Mouse (Mus musculus) MEL (cell line): Measurements from ENCODE around the gene Kcnh1. TPM values are rescaled to one million over a fixed set of nuclear protein-coding genes. Genes with fewer than 3 reads are reported as not detected.

Experiments
- DNase-seq: peaks from one replicate; pipeline ENCODE4 v3.0.0; 2011; ENCODE audit warnings: low read depth, low spot score
- H3K27ac ChIP-seq: 2 replicates; pipeline ENCODE4 v1.5.1; 2012; ENCODE audit warnings: low read depth, mild to moderate bottlenecking, control low read depth, low read length, moderate library complexity; ENCODE audit not compliant: control insufficient read depth
- H3K27me3 ChIP-seq, 2 experiments: fragments of 150-350 bp in 1 of 2; sonication (generic) in 1 of 2; 2 replicates each; pipeline ENCODE4 v1.6.1; 2012; ENCODE audit warnings: low read length in 2 of 2, mild to moderate bottlenecking in 2 of 2, improper control_type of control experiment in 1 of 2, moderate library complexity in 1 of 2; ENCODE audit not compliant: insufficient read depth in 2 of 2, control insufficient read depth in 1 of 2
- H3K36me3 ChIP-seq, 2 experiments: 2 replicates each; pipeline ENCODE4 v1.6.1; 2012 to 2014; ENCODE audit warnings: low read length in 2 of 2, improper control_type of control experiment in 1 of 2, inconsistent platforms in 1 of 2, mild to moderate bottlenecking in 1 of 2; ENCODE audit not compliant: insufficient read depth in 2 of 2, control insufficient read depth in 1 of 2
- H3K4me1 ChIP-seq, 2 experiments: fragments of 150-350 bp in 1 of 2; sonication (generic) in 1 of 2; 2 replicates each; pipeline ENCODE4 v1.6.1; 2012; ENCODE audit warnings: low read length in 2 of 2, improper control_type of control experiment in 1 of 2, mild to moderate bottlenecking in 1 of 2; ENCODE audit not compliant: insufficient read depth in 2 of 2, control insufficient read depth in 1 of 2
- H3K4me3 ChIP-seq, 2 experiments: fragments of 150-350 bp in 1 of 2; sonication (generic) in 1 of 2; 2 replicates each; pipeline ENCODE4 v1.5.1; 2012; ENCODE audit warnings: low read depth in 2 of 2, low read length in 2 of 2, mild to moderate bottlenecking in 2 of 2, moderate library complexity in 2 of 2, control low read depth in 1 of 2, improper control_type of control experiment in 1 of 2; ENCODE audit not compliant: control insufficient read depth in 1 of 2, insufficient read depth in 1 of 2
- H3K79me2 ChIP-seq: 2 replicates; pipeline ENCODE4 v1.6.1; 2012; ENCODE audit warnings: mild to moderate bottlenecking, low read length, moderate library complexity; ENCODE audit not compliant: control insufficient read depth, poor library complexity, insufficient read depth
- H3K9ac ChIP-seq: 2 replicates; pipeline ENCODE4 v1.6.1; 2012; ENCODE audit warnings: low read depth, mild to moderate bottlenecking, control low read depth, low read length, moderate library complexity; ENCODE audit not compliant: control insufficient read depth, poor library complexity, severe bottlenecking
- H3K9me3 ChIP-seq: fragments of 150-350 bp; sonication (generic); replicated peaks from 2 replicates; pipeline ENCODE4 v1.6.1; 2012; ENCODE audit warnings: mild to moderate bottlenecking, low read length, improper control_type of control experiment, moderate library complexity; ENCODE audit not compliant: insufficient read depth
- CHD1 ChIP-seq: IDR thresholded peaks from 2 replicates; pipeline ENCODE4 v1.6.1; 2012; ENCODE audit warnings: low read depth, mild to moderate bottlenecking, inconsistent platforms, low read length, improper control_type of control experiment
- CTCF ChIP-seq, 3 experiments: IDR thresholded peaks in 2 of 3; conservative IDR thresholded peaks in 1 of 3; 2 replicates each; pipeline ENCODE4 v1.5.1; 2011 to 2012; ENCODE audit warnings: low read length in 3 of 3, low read depth in 2 of 3, mild to moderate bottlenecking in 2 of 3, improper control_type of control experiment in 1 of 3, inconsistent platforms in 1 of 3, mixed read lengths in 1 of 3, moderate library complexity in 1 of 3; ENCODE audit not compliant: control insufficient read depth in 1 of 3, insufficient read depth in 1 of 3, poor library complexity in 1 of 3, severe bottlenecking in 1 of 3
- ELF1 ChIP-seq: IDR thresholded peaks from 2 replicates; pipeline ENCODE4 v1.6.1; 2014; ENCODE audit warnings: low read depth, mild to moderate bottlenecking, inconsistent platforms, low read length, improper control_type of control experiment, moderate library complexity
- EP300 ChIP-seq, 2 experiments: IDR thresholded peaks; 2 replicates each; pipeline ENCODE4 v1.6.1; 2011; ENCODE audit warnings: improper control_type of control experiment in 2 of 2, low read length in 2 of 2, low read depth in 1 of 2, mild to moderate bottlenecking in 1 of 2
- ETS1 ChIP-seq: IDR thresholded peaks from 2 replicates; pipeline ENCODE4 v1.6.1; 2012; ENCODE audit warnings: low read depth, mild to moderate bottlenecking, inconsistent platforms, low read length, improper control_type of control experiment, moderate library complexity
- GATA1 ChIP-seq: IDR thresholded peaks from 2 replicates; pipeline ENCODE4 v1.6.1; 2011; ENCODE audit warnings: low read depth, low read length, improper control_type of control experiment
- HCFC1 ChIP-seq: IDR thresholded peaks from 2 replicates; pipeline ENCODE4 v1.6.1; 2012; ENCODE audit warnings: low read depth, mild to moderate bottlenecking, inconsistent platforms, low read length, improper control_type of control experiment, moderate library complexity
- JUND ChIP-seq: IDR thresholded peaks from 2 replicates; pipeline ENCODE4 v1.6.1; 2011; ENCODE audit warnings: low read depth, mild to moderate bottlenecking, improper control_type of control experiment, low read length
- MAFK ChIP-seq: IDR thresholded peaks from 2 replicates; pipeline ENCODE4 v1.6.1; 2011; ENCODE audit warnings: low read depth, mild to moderate bottlenecking, low read length, improper control_type of control experiment, borderline replicate concordance
- MYB ChIP-seq: IDR thresholded peaks from 2 replicates; pipeline ENCODE4 v1.6.1; 2011; ENCODE audit warnings: mild to moderate bottlenecking, low read depth, low read length, improper control_type of control experiment
- NELFE ChIP-seq: IDR thresholded peaks from 2 replicates; pipeline ENCODE4 v1.6.1; 2011; ENCODE audit warnings: low read depth, low read length, improper control_type of control experiment
- NRF1 ChIP-seq: IDR thresholded peaks from 2 replicates; pipeline ENCODE4 v1.6.1; 2014; ENCODE audit warnings: low read depth, mild to moderate bottlenecking, inconsistent platforms, low read length, improper control_type of control experiment, moderate library complexity; ENCODE audit not compliant: poor library complexity, insufficient read depth, severe bottlenecking
- POLR2AphosphoS2 ChIP-seq: IDR thresholded peaks from 2 replicates; pipeline ENCODE4 v1.6.1; 2011; ENCODE audit warnings: low read length, improper control_type of control experiment
- POLR2AphosphoS5 ChIP-seq: IDR thresholded peaks from 2 replicates; pipeline ENCODE4 v1.6.1; 2012; ENCODE audit warnings: low read depth, borderline replicate concordance, mild to moderate bottlenecking, inconsistent platforms, low read length, moderate library complexity, mixed read lengths
- RCOR1 ChIP-seq: IDR thresholded peaks from 2 replicates; pipeline ENCODE4 v1.6.1; 2012; ENCODE audit warnings: low read depth, mild to moderate bottlenecking, inconsistent platforms, low read length, improper control_type of control experiment
- TCF12 ChIP-seq: IDR thresholded peaks from 2 replicates; pipeline ENCODE4 v1.6.1; 2014; ENCODE audit warnings: low read depth, mild to moderate bottlenecking, inconsistent platforms, low read length, improper control_type of control experiment, moderate library complexity
- ZKSCAN1 ChIP-seq: IDR thresholded peaks from 2 replicates; pipeline ENCODE4 v1.6.1; 2012; ENCODE audit warnings: low read depth, mild to moderate bottlenecking, inconsistent platforms, low read length, improper control_type of control experiment, moderate library complexity
- ZNF384 ChIP-seq: IDR thresholded peaks from 2 replicates; pipeline ENCODE4 v1.6.1; 2012; ENCODE audit warnings: low read depth, mild to moderate bottlenecking, inconsistent platforms, low read length, improper control_type of control experiment
- polyA plus RNA-seq, 2 experiments: library from polyadenylated mRNA; stranded (reverse) in 1 of 2; unstranded in 1 of 2; fragments of >175 nt in 1 of 2; fragments of >200 nt in 1 of 2; gene quantifications; 2 replicates each; pipeline versions ENCODE4 v1.2.1 to v1.2.4; 2012; ENCODE audit warnings: low replicate concordance in 2 of 2, low read depth in 1 of 2; ENCODE audit not compliant: insufficient read length in 2 of 2, insufficient read depth in 1 of 2, missing spikeins in 1 of 2
- total RNA-seq: library from RNA; depleted of rRNA; stranded (reverse); fragments of 300-350 nt; gene quantifications from 2 replicates; pipeline ENCODE4 v1.2.3, GENCODE M21; 2012

The Kcnh1 gene
- total and polyA plus RNA-seq, 3 experiments, result not detected

- Histone ChIP-seq H3K4me3 (no peak overlapping the region), H3K9me3 (no peaks in the 10 kb centered on the region), H3K27ac (peak overlapping the region; percentile 50), H3K4me1 (peaks cover 5 to 24% of the 10 kb centered on the region in 2 experiments), H3K36me3 (peaks cover 0 to 27% of the 10 kb centered on the region in 2 experiments; a peak in 2 of 4 replicates), H3K79me2 (no peaks in the 10 kb centered on the region; the same call in 1 of the 2 replicates), H3K27me3 (no peaks in the 10 kb centered on the region; a peak in 1 of 4 replicates), H3K9ac (no peak overlapping the region)
- no peak for TF ChIP-seq CHD1
- TF ChIP-seq HCFC1, result no peak
- 0 out of 2 replicates have a peak, but pooled peaks have one; percentile 27 for TF ChIP-seq MYB
- no peak for TF ChIP-seq NELFE
- TF ChIP-seq JUND, result no peak
- peak; percentile 61; the same call in 1 of the 2 replicates for TF ChIP-seq TCF12
- TF ChIP-seq ZKSCAN1, result no peak
- peak; percentile 48 to 71; a peak in 3 of 4 replicates for TF ChIP-seq EP300 (IDR thresholded peaks at IDR 0.05; ENCODE audit: low read depth in 1 of 2, low read length in 2 of 2)
- no peak for TF ChIP-seq ELF1
- TF ChIP-seq ETS1, result peak; percentile 44; the same call in 1 of the 2 replicates
- DNase-seq, result no peak
These were observed 125.0 kb downstream of the Kcnh1 start for GRCm38 (mm10) chr1:192315392-192316070.

- no peak overlapping the region for H3K9ac ChIP-seq
- no peak for TF ChIP-seq POLR2AphosphoS5
- no peak for TF ChIP-seq GATA1
- no peak for TF ChIP-seq MAFK
- peak; percentile 33 for TF ChIP-seq ZNF384
- no peak for TF ChIP-seq RCOR1
- TF ChIP-seq ZKSCAN1, result no peak
- no peak for TF ChIP-seq NRF1
- no peak for TF ChIP-seq MYB
- TF ChIP-seq CTCF (IDR thresholded peaks at IDR 0.05 in 2 of 3, conservative IDR thresholded peaks at IDR 0.05 in 1 of 3; ENCODE audit: control insufficient read depth in 1 of 3, insufficient read depth in 1 of 3, low read depth in 2 of 3, low read length in 3 of 3, poor library complexity in 1 of 3, severe bottlenecking in 1 of 3), result peak in 2 of 3 experiments; percentile 24 to 32; a peak in 4 of 6 replicates
- no peak for TF ChIP-seq HCFC1
- no peak for TF ChIP-seq POLR2AphosphoS2
- TF ChIP-seq, all 39 proteins: peak for 2
- H3K4me3 ChIP-seq, result no peak overlapping the region
- no peak for DNase-seq
- H3K36me3 ChIP-seq, result peaks cover 0 to 10% of the 10 kb centered on the region in 2 experiments; a peak in 1 of 4 replicates
- H3K79me2 ChIP-seq, result no peaks in the 10 kb centered on the region
- H3K9me3 ChIP-seq, result no peaks in the 10 kb centered on the region
- peaks cover 5 to 16% of the 10 kb centered on the region in 2 experiments for H3K4me1 ChIP-seq
- H3K27me3 ChIP-seq, result peaks cover 0 to 1% of the 10 kb centered on the region in 2 experiments; a peak in 1 of 4 replicates
- H3K27ac ChIP-seq, result no peak overlapping the region
These were observed 133.6 kb downstream of the Kcnh1 start for GRCm38 (mm10) chr1:192324223-192324622.
